Mouse (Mus musculus) E14TG2a.4 (cell line): ENCODE measurements at regions not wholly inside any gene's neighbourhood (a gene's known extent, or its start where the extent isn't known, plus 50 kb on each side); places are given as distances from the start of the nearest gene placed in this dataset.

Source experiments
- H3K27me3 ChIP-seq: 2 replicates; pipeline ENCODE4 v1.6.1; 2014; ENCODE audit warnings: low read length, control low read depth; ENCODE audit not compliant: insufficient read depth
- H3K36me3 ChIP-seq: 2 replicates; pipeline ENCODE4 v1.6.1; 2014; ENCODE audit warnings: low read length, control low read depth; ENCODE audit not compliant: insufficient read depth
- H3K4me1 ChIP-seq: replicated peaks from 2 replicates; pipeline ENCODE4 v1.6.1; 2014; ENCODE audit warnings: low read depth, low read length, control low read depth
- H3K4me3 ChIP-seq: replicated peaks from 2 replicates; pipeline ENCODE4 v1.5.1; 2014; ENCODE audit warnings: mild to moderate bottlenecking, low read length
- H3K9me3 ChIP-seq: 2 replicates; pipeline ENCODE4 v1.6.1; 2014; ENCODE audit warnings: low read length, control low read depth
- CTCF ChIP-seq: conservative IDR thresholded peaks from 2 replicates; pipeline ENCODE4 v1.5.1; 2014; ENCODE audit warnings: low read length
- NANOG ChIP-seq: IDR thresholded peaks from 2 replicates; pipeline ENCODE4 v1.6.1; 2014; ENCODE audit warnings: borderline replicate concordance, low read length, mixed read lengths
- POU5F1 ChIP-seq: IDR thresholded peaks from 2 replicates; pipeline ENCODE4 v1.6.1; 2014; ENCODE audit warnings: low read length, borderline replicate concordance

DNA sequence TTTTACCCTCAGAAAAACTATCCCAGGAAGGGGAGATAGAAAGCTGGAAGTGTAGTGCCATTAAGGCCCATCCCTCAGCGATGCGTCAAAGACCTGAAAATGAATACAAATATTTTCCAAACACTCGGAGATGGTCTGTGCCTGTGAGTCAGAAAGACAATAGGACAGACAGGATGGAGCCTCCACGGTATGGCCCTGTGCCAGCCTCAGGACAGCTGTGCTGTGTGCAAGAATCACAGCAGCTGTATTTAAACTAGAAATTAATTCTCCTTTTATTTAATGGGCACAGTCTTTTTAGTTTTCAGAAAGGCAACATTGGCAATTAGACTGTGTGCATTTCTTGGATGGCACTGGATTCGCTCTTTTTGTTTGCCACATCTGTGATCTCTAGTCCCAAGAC is 340.9 kb upstream of the Shh start:
- no peaks in the 10 kb centered on the region for H3K4me1 ChIP-seq
- no peaks in the 10 kb centered on the region for H3K36me3 ChIP-seq
- H3K4me3 ChIP-seq, result no peak overlapping the region
- no peaks in the 10 kb centered on the region for H3K27me3 ChIP-seq
- no peak for TF ChIP-seq POU5F1
- TF ChIP-seq NANOG, result no peak
- TF ChIP-seq CTCF, result no peak
- H3K9me3 ChIP-seq, result no peaks in the 10 kb centered on the region

DNA sequence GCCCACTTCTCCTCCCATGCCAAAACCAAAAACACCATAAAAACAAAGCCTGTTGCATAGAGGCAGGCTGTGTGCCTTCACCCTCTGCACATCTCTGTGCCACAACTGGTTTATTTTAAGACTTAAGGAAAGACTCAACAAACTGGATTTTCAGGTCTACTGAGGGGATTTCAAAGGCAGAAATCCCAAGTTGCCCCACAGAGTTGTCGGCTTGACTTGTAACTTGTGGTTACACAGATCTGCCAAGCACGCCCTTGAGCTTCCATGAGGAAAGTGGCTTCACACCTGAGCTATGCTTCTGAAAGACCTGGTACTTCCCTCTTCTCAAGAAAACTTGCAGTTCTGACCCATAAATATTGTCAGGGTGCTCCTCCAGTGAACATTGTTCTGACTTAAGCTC is 332.4 kb upstream of the Shh start:
- Histone ChIP-seq H3K4me1 (0 out of 2 replicates have a peak, but pooled peaks cover 2% of the 10 kb centered on the region), H3K9me3 (no peaks in the 10 kb centered on the region), H3K27me3 (no peaks in the 10 kb centered on the region), H3K4me3 (no peak overlapping the region), H3K36me3 (no peaks in the 10 kb centered on the region)
- TF ChIP-seq CTCF, result no peak
- no peak for TF ChIP-seq NANOG
- no peak for TF ChIP-seq POU5F1

DNA sequence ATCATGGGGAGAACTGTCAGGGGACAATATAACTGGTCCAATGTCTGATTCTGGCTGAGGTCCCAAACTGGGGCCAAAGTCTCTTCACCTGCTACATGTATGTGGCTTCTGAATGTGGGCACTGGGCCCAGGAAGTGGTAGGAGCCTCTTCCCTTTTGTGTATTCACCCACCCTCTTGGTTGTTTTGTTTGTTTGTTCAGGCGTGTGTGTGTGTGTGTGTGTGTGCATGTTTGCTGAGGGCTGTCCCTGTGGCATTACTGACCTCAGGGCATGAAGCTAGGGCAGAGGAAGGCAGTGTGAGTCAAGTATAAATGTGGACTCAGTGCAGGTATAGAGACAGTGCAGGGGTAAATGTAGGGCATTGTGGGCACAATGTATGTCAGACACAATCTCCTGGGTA is 331.3 kb upstream of the Shh start:
- Histone ChIP-seq H3K4me1 (0 out of 2 replicates have a peak, but pooled peaks cover 2% of the 10 kb centered on the region), H3K4me3 (no peak overlapping the region), H3K27me3 (no peaks in the 10 kb centered on the region), H3K9me3 (no peaks in the 10 kb centered on the region), H3K36me3 (no peaks in the 10 kb centered on the region)
- TF ChIP-seq CTCF, result no peak
- TF ChIP-seq POU5F1, result no peak
- TF ChIP-seq NANOG, result no peak

DNA sequence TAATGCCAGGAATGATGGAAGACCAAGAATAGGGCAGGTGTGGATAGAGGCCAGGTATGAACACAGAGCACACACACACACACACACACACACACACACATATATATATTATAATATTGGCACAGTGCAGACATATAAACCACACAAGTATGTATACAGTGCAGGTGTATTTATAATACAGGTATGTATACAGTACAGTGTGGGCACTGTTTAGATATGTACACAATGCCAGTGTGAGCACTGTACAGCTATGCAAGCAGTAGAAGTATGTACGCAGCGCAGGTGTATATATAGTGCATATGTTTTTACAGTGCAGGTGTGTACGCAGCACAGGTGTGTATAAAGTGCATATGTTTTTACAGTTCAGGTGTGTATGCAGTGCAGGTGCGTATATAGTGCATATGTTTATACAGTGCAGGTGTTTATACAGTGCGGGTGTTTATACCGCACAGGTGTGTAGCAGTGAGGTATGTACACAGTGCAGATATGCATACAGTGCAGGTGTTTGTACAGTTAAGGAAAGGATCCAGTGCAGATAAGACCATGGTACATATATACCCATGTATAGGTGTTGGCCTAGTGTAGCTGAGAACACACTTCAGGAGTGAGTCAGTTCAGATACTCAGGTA is 328.2 kb upstream of the Shh start:
- TF ChIP-seq CTCF (no peak), NANOG (no peak), POU5F1 (no peak)
- no peaks in the 10 kb centered on the region for H3K9me3 ChIP-seq
- H3K4me3 ChIP-seq, result no peak overlapping the region
- H3K27me3 ChIP-seq, result no peaks in the 10 kb centered on the region
- H3K4me1 ChIP-seq, result 0 out of 2 replicates have a peak, but pooled peaks cover 2% of the 10 kb centered on the region
- H3K36me3 ChIP-seq, result no peaks in the 10 kb centered on the region

DNA sequence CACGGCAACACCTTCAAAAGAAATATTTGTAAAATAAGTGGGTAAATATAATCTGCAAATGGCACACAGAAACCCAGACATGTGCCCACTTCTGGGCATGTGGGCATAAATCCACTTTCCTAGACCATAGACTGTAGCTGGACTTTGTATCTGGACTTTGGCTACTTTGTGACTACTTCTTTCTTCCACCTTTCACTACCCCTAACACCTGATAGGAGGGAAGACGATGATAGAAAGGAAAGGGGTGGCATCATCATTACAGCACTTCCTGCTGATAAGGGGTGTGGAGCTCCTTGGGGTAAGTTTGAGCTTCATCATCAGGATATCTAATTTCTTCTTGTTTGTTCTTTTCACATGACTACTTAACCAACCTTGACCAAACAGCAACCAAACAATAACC is 326.7 kb upstream of the Shh start:
- TF ChIP-seq POU5F1 (no peak), CTCF (no peak), NANOG (no peak)

DNA sequence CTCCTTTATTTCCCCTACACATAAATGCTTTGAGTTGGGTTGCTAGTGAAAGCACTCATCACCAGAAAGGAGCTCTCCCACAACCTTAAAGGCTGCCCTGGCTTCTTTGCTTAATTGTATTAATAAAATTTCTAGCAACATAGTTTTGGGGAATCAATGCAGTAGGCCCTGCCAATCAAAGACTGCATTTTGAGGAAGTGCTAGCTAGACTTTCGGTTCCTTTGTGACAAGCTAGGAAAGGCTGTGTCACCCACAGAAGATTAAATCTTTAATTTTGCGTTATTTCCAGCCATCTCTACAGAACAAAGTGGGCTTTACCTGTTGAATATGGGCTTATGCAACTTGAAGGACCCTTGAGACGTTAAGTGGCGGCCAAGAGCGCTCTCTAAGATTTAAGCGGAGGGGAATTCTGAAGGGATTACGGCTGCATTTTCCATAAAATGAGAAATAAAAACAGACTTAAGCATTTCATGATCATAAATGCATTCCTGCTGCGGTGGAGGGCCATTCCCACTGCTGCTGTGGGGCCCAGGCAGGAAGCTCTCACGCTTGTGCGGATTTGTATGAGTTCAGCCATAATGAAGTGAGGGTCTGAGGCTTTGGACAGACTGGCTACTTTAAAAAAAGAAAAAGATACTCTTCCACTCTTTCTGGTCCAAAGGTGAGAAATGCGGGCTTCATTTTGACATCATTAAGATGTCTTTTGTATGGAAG is 318.4 kb upstream of the Shh start:
- no peaks in the 10 kb centered on the region for H3K27me3 ChIP-seq
- no peaks in the 10 kb centered on the region for H3K36me3 ChIP-seq
- H3K4me3 ChIP-seq, result no peak overlapping the region
- H3K4me1 ChIP-seq, result no peaks in the 10 kb centered on the region
- TF ChIP-seq NANOG, result no peak
- TF ChIP-seq POU5F1, result no peak
- TF ChIP-seq CTCF, result no peak
- H3K9me3 ChIP-seq, result peaks cover 3% of the 10 kb centered on the region

More for the DNA sequence above, 326.7 kb upstream of the Shh start:
- no peaks in the 10 kb centered on the region for H3K36me3 ChIP-seq
- H3K27me3 ChIP-seq, result no peaks in the 10 kb centered on the region
- H3K4me3 ChIP-seq, result no peak overlapping the region
- 0 out of 2 replicates have a peak, but pooled peaks cover 2% of the 10 kb centered on the region for H3K4me1 ChIP-seq
- no peaks in the 10 kb centered on the region for H3K9me3 ChIP-seq

DNA sequence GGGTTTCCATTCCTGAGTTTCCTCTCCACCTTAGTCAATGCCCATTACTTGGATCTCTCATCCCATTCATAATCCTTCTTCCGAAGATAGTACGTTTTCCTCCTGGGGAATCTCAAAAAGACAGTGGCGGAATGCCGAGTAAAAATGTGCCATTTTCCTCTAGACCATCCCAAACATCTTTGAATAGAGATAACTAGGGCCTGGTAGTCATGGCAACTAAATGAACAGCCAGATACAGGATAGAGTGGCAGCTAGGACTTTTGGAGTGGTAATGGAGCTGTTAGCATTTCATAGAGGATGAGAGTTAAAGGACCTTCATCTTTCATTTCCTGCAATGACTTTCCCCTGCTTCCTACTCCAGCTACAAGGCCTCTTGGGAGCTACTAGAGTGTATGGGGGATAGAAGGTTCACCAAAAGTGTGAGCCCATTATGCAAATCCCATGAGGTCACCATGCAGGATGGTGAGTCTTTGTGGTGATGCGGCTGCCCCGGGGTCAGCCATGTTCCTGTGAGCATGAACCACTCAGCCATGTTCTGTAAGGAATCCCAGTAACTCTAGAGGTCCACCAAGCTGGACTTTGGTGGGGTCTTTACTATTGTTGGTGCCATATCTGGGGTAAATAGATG is 317.4 kb upstream of the Shh start:
- peaks cover 3% of the 10 kb centered on the region for H3K9me3 ChIP-seq
- no peak overlapping the region for H3K4me3 ChIP-seq
- H3K27me3 ChIP-seq, result no peaks in the 10 kb centered on the region
- H3K36me3 ChIP-seq, result no peaks in the 10 kb centered on the region
- no peaks in the 10 kb centered on the region for H3K4me1 ChIP-seq
- TF ChIP-seq CTCF (no peak), NANOG (no peak), POU5F1 (no peak)

DNA sequence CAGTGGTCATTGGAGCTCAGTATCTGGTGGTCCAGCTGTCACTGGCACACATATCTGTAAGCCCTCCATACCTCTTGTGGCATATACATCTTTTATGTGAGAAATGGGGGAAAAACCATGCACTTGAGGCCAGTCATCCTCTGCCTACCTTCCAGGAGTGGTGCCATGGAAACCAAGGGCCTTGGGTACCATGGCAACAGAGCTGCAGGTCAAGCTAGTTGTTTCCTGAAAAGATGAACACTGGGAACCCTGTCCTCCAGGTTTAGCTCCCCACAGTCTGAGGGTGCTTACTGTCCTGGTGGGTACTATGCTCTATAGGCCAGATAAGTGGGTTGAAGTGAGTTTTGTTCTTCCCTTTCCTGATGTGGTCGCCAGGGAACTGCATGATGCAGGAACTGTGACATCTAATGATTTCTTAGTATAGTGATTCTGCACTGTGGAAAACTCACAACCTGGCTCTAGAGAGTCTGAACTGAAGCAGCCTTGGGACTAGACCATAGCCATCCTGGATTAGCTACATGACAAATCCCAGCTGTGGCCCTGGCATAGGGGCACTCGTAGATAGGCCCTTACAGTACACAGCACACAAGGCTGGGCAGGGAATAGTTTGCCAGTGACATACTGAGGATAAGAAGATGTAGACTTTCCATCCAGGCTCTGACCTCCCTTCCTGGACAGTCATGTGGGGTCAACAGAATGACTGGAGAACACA is 308.7 kb upstream of the Shh start:
- Histone ChIP-seq H3K36me3 (no peaks in the 10 kb centered on the region), H3K4me3 (no peak overlapping the region), H3K9me3 (peaks cover 3% of the 10 kb centered on the region), H3K27me3 (no peaks in the 10 kb centered on the region), H3K4me1 (no peaks in the 10 kb centered on the region)
- TF ChIP-seq POU5F1 (no peak), CTCF (no peak), NANOG (no peak)
